In genomic region chr9:96754625-96754969, GRCm38 (mm10) we compare ENCODE assay signal across 29 mouse cellular contexts. TPM values are rescaled to one million over a fixed set of nuclear protein-coding genes. Genes with fewer than 3 reads are reported as not detected.
DNase-seq lines count a peak whose midpoint lies in the region; ATAC-seq and TF ChIP-seq lines count a peak whose summit lies in the region.
"Had no signal": no experiment of that assay in that cellular context is flagged by ENCODE, and none has a peak within 500 bp of the region (broad histone marks: within the 10 kb centered on the region; RNA-seq: fewer than 3 reads in every experiment).

No protein-coding gene starts in this region.

- 30% methylated on average over 1 of the region's 1 CpGs for WGBS in heart, adult 2 months
- WGBS in heart, embryonic 16.5 days, result 0% methylated on average over 1 of the region's 1 CpGs

- no peak for TF ChIP-seq POLR2A in heart, adult 2 months (IDR thresholded peaks at IDR 0.05; ENCODE audit: insufficient read depth, low read depth, low read length)

- DNase-seq in heart, adult 2 months, result no peak
- DNase-seq in heart, postnatal 10 days, result no peak
- DNase-seq in heart, postnatal 4 days, result no peak
- DNase-seq in left cerebral cortex, postnatal 10 days (ENCODE audit: extremely low spot score in 1 of 2, low spot score in 2 of 2), result no peak
- no peak for DNase-seq in frontal cortex, postnatal 14 days (ENCODE audit: low spot score in 2 of 2)
- DNase-seq: adrenal gland, adult 2 months; cerebellum, adult 8-10 months; cerebellum, postnatal 25 days; gastrocnemius, postnatal 36 days; kidney, adult 9 months; kidney, postnatal 10 days; layer of hippocampus, postnatal 36 days; liver, embryonic 13.5 days; lung, postnatal 14 days; right cerebral cortex, postnatal 4 days; thymus, adult 18-20 months; thymus, postnatal 25 days had no signal

- no peak for ATAC-seq in heart, embryonic 16.5 days (replicated peaks; ENCODE audit: extremely low read depth, insufficient read depth, low FRiP score)
- ATAC-seq in activated CD4-positive, CD25-positive, alpha-beta regulatory T cell, adult 4 months, result peak; percentile 61
- ATAC-seq: forebrain, embryonic 13.5 days; intestine, embryonic 16.5 days; midbrain, embryonic 15.5 days had no signal

- no peaks in the 10 kb centered on the region for H3K36me3 ChIP-seq in heart, adult 2 months (ENCODE audit: control insufficient read depth, insufficient read depth, low read length)
- H3K36me3 ChIP-seq in heart, embryonic 16.5 days (ENCODE audit: control insufficient read depth, insufficient read depth), result peaks cover 5% of the 10 kb centered on the region; the same call in 1 of the 2 replicates
- H3K36me3 ChIP-seq: embryonic facial prominence, embryonic 10.5 days; embryonic facial prominence, embryonic 15.5 days; hindbrain, embryonic 15.5 days; limb, embryonic 10.5 days; limb, embryonic 15.5 days; liver, embryonic 13.5 days; midbrain, embryonic 10.5 days; midbrain, embryonic 15.5 days; neural tube, embryonic 12.5 days had no signal

- H3K4me1 ChIP-seq in heart, adult 2 months (ENCODE audit: control insufficient read depth, insufficient read depth, low read length), result peaks cover 7% of the 10 kb centered on the region
- H3K4me1 ChIP-seq in heart, embryonic 16.5 days (ENCODE audit: control insufficient read depth, insufficient read depth, low read length), result peaks cover 21% of the 10 kb centered on the region
- H3K4me1 ChIP-seq: liver, embryonic 13.5 days; midbrain, embryonic 15.5 days; neural tube, embryonic 12.5 days had no signal

- no peak for TF ChIP-seq EP300 in heart, adult 2 months (IDR thresholded peaks at IDR 0.05; ENCODE audit: insufficient read depth, low read depth, low read length)

- intact Hi-C loops in heart, adult 2 months (cut with DNase I), result no loop called here
- intact Hi-C loops in heart, postnatal 10 days (cut with DNase I), result no loop called here
- intact Hi-C loops in left cerebral cortex, postnatal 10 days (cut with DNase I), result no loop called here

- H3K9ac ChIP-seq in heart, adult 2 months (ENCODE audit: low read depth, low read length), result no peak overlapping the region
- H3K9ac ChIP-seq in heart, embryonic 16.5 days (ENCODE audit: low read length), result no peak overlapping the region
- H3K9ac ChIP-seq: embryonic facial prominence, embryonic 15.5 days; forebrain, embryonic 13.5 days; hindbrain, embryonic 15.5 days; limb, embryonic 15.5 days; liver, embryonic 13.5 days; midbrain, embryonic 15.5 days; neural tube, embryonic 12.5 days had no signal

- H3K4me2 ChIP-seq in heart, embryonic 16.5 days (ENCODE audit: low read depth, low read length), result peak overlapping the region; percentile 10; the same call in 1 of the 2 replicates
- H3K4me2 ChIP-seq: embryonic facial prominence, embryonic 15.5 days; forebrain, embryonic 13.5 days; hindbrain, embryonic 15.5 days; limb, embryonic 15.5 days; liver, embryonic 13.5 days; midbrain, embryonic 15.5 days; neural tube, embryonic 12.5 days had no signal

- peak overlapping the region; percentile 87; the same call in 1 of the 2 replicates for H3K27ac ChIP-seq in heart, adult 2 months
- H3K27ac ChIP-seq in heart, embryonic 16.5 days (ENCODE audit: low read length), result no peak overlapping the region
- H3K27ac ChIP-seq: embryonic facial prominence, embryonic 10.5 days; embryonic facial prominence, embryonic 15.5 days; forebrain, embryonic 13.5 days; hindbrain, embryonic 15.5 days; limb, embryonic 10.5 days; limb, embryonic 15.5 days; liver, embryonic 13.5 days; midbrain, embryonic 10.5 days; midbrain, embryonic 15.5 days; neural tube, embryonic 12.5 days had no signal

- no peaks in the 10 kb centered on the region for H3K27me3 ChIP-seq in heart, adult 2 months (ENCODE audit: control insufficient read depth, insufficient read depth, low read length)
- H3K27me3 ChIP-seq in heart, embryonic 16.5 days (ENCODE audit: control insufficient read depth, insufficient read depth, low read length), result no peaks in the 10 kb centered on the region
- H3K27me3 ChIP-seq: embryonic facial prominence, embryonic 15.5 days; forebrain, embryonic 13.5 days; hindbrain, embryonic 15.5 days; limb, embryonic 15.5 days; liver, embryonic 13.5 days; midbrain, embryonic 15.5 days; neural tube, embryonic 12.5 days had no signal

- H3K9me3 ChIP-seq in heart, embryonic 16.5 days (replicated peaks; ENCODE audit: control insufficient read depth, low read length), result 0 out of 2 replicates have a peak, but pooled peaks cover 2% of the 10 kb centered on the region
- H3K9me3 ChIP-seq: embryonic facial prominence, embryonic 10.5 days; embryonic facial prominence, embryonic 15.5 days; forebrain, embryonic 13.5 days; hindbrain, embryonic 15.5 days; limb, embryonic 10.5 days; limb, embryonic 15.5 days; liver, embryonic 13.5 days; midbrain, embryonic 10.5 days; midbrain, embryonic 15.5 days; neural tube, embryonic 12.5 days had no signal

- no peak for TF ChIP-seq CTCF in heart, adult 2 months (IDR thresholded peaks at IDR 0.05)

- no peaks in the 10 kb centered on the region for H3K79me2 ChIP-seq in heart, adult 2 months (replicated peaks; ENCODE audit: control insufficient read depth, insufficient read depth, low read length)

- no peak overlapping the region for H3K4me3 ChIP-seq in heart, adult 2 months
- no peak overlapping the region for H3K4me3 ChIP-seq in heart, embryonic 16.5 days (ENCODE audit: low read length)
- H3K4me3 ChIP-seq: embryonic facial prominence, embryonic 10.5 days; embryonic facial prominence, embryonic 15.5 days; forebrain, embryonic 13.5 days; hindbrain, embryonic 15.5 days; limb, embryonic 10.5 days; limb, embryonic 15.5 days; liver, embryonic 13.5 days; midbrain, embryonic 10.5 days; midbrain, embryonic 15.5 days; neural tube, embryonic 12.5 days had no signal

RNA-seq across cellular contexts. Expression of gene Zbtb38, which starts 2.0 kb away (rescaled TPM):
- 10 to 100 TPM; 42.3 to 43.5 TPM for total RNA-seq in heart, adult 2 months (2021)
- 9.0 and 16.0 TPM in 2 replicates for polyA plus RNA-seq in heart, adult 2 months (2012; rRNA removed)
- total RNA-seq in heart, postnatal 10 days (2021), result 10 to 100 TPM; 30.2 to 37.0 TPM
- polyA plus RNA-seq in heart, embryonic 16.5 days (2015; fragmentation: Nextera tagmentation; extraction: Ambion mirVana), result 28.3 and 29.6 TPM in 2 replicates
- total RNA-seq in heart, postnatal 4 days (2021), result 10 to 100 TPM; 34.6 to 35.2 TPM
- 10 to 100 TPM; 59.9 to 61.4 TPM for polyA plus RNA-seq in activated CD4-positive, CD25-positive, alpha-beta regulatory T cell, adult 4 months (2017; shearing (Covaris generic))
- 10 to 100 TPM; 44.6 to 47.5 TPM for total RNA-seq in left cerebral cortex, postnatal 10 days (2021)
